Mouse (Mus musculus): Measurements from ENCODE around the gene Irgm2. TPM values are rescaled to one million over a fixed set of nuclear protein-coding genes. Genes with fewer than 3 reads are reported as not detected.
"Not testable (repeated sequence)": the region's sequence is repeated elsewhere in the genome, so short reads cannot be mapped to it uniquely, and the experiment has no call there.

The Irgm2 gene
- polyA plus RNA-seq (2015; fragmentation: Nextera tagmentation; extraction: Ambion mirVana), result 2.6 and 6.1 TPM in 2 replicates

- Histone ChIP-seq H3K9ac (peak within 1 kb of the TSS; percentile 55), H3K4me3 (peak within 1 kb of the TSS; percentile 60), H3K4me2 (peak within 1 kb of the TSS; percentile 65)
- not testable (repeated sequence) for H3K27me3 ChIP-seq, H3K36me3 ChIP-seq, H3K9me3 ChIP-seq, H3K27ac ChIP-seq, H3K4me1 ChIP-seq
- ATAC-seq (ENCODE audit: insufficient number of reproducible peaks, low FRiP score, low TSS enrichment, low read depth), result peak; percentile 55
- WGBS, result 5% methylated on average over 14 of the region's 15 CpGs
These were observed at the start of gene Irgm2, which contains the start of gene Igtp for GRCm38 (mm10) chr11:58199229-58200037. TSS of gene Irgm2 (plus strand) at chr11:58199618. TSS of gene Igtp (plus strand) at chr11:58199556.

- no peaks in the 10 kb centered on the region for H3K4me1 ChIP-seq
- peaks cover 83% of the 10 kb centered on the region for H3K36me3 ChIP-seq
- no peaks in the 10 kb centered on the region for H3K27me3 ChIP-seq
- 92% methylated on average over 9 of the region's 9 CpGs for WGBS
- no peak overlapping the region for H3K4me3 ChIP-seq
- H3K27ac ChIP-seq, result no peak overlapping the region
- H3K9me3 ChIP-seq, result no peaks in the 10 kb centered on the region
- no peak overlapping the region for H3K4me2 ChIP-seq
- ATAC-seq (ENCODE audit: insufficient number of reproducible peaks, low FRiP score, low TSS enrichment, low read depth), result no peak
- no peak overlapping the region for H3K9ac ChIP-seq
These were observed 44.0 kb upstream of the Irgm2 start for GRCm38 (mm10) chr11:58155458-58155857.

DNA sequence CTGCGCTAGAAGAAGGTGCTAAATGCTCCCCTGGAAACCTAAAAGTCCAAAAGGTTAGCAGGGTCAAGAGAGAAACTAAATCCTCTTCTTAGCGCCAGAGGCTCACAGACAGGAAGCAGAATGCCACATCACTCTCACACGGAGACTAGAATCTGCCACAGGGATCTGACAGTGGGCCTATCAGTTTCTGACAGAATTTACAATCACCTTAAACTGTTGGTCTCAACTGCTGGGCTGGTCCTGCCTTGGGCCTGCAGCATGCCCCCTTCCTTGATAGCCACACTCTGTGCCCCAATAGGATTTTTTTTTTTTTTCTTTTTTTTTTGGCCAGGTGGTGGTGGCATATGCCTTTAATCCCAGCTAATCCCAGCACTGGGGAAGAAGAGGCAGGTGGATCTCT lies 42.5 kb upstream of the Irgm2 start:
- ATAC-seq (ENCODE audit: insufficient number of reproducible peaks, low FRiP score, low TSS enrichment, low read depth), result no peak

GRCm38 (mm10) chr11:58165072-58165471 lies 34.3 kb upstream of the Irgm2 start:
- H3K36me3 ChIP-seq, result peaks cover 59% of the 10 kb centered on the region
- H3K4me2 ChIP-seq, result no peak overlapping the region
- H3K4me1 ChIP-seq, result peaks cover 8% of the 10 kb centered on the region; the same call in 1 of the 2 replicates
- 95% methylated on average over 2 of the region's 2 CpGs for WGBS
- H3K4me3 ChIP-seq, result no peak overlapping the region
- ATAC-seq (ENCODE audit: insufficient number of reproducible peaks, low FRiP score, low TSS enrichment, low read depth), result no peak
- H3K9me3 ChIP-seq, result no peaks in the 10 kb centered on the region
- no peak overlapping the region for H3K9ac ChIP-seq
- no peaks in the 10 kb centered on the region for H3K27me3 ChIP-seq
- H3K27ac ChIP-seq, result no peak overlapping the region

More for the DNA sequence above, 42.5 kb upstream of the Irgm2 start:
- Histone ChIP-seq H3K4me1 (no peaks in the 10 kb centered on the region), H3K27me3 (no peaks in the 10 kb centered on the region), H3K27ac (no peak overlapping the region), H3K9me3 (no peaks in the 10 kb centered on the region), H3K4me2 (no peak overlapping the region), H3K36me3 (peaks cover 86% of the 10 kb centered on the region), H3K9ac (no peak overlapping the region), H3K4me3 (no peak overlapping the region)
- WGBS, result 82% methylated on average over 3 of the region's 3 CpGs

DNA sequence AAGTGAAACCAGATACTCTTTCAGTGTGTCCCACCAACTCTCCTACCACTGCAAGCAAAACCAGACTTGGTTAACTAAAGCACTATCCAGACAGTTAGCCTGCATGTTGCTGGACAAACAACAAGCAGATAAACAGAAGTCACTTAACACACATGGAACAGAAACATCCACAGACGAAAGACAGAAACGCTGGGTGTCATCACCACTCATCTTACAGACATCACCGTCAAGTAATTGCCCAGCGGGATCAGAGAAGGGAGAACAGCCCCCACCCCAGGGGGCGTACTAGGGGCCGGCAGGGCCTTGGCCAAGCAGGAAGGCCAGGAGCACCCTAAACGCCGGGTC lies 31.6 kb upstream of the Irgm2 start:
- peak overlapping the region; percentile 97 for H3K4me3 ChIP-seq
- 0 out of 2 replicates have a peak, but pooled peaks have one; percentile 6 for ATAC-seq (ENCODE audit: insufficient number of reproducible peaks, low FRiP score, low TSS enrichment, low read depth)
- no peaks in the 10 kb centered on the region for H3K27me3 ChIP-seq
- H3K27ac ChIP-seq, result peak overlapping the region; percentile 72; the same call in 1 of the 2 replicates
- under 1% methylated on average over 8 of the region's 8 CpGs for WGBS
- H3K9ac ChIP-seq, result peak overlapping the region; percentile 82
- H3K9me3 ChIP-seq, result no peaks in the 10 kb centered on the region
- peaks cover 21% of the 10 kb centered on the region for H3K4me1 ChIP-seq
- peak overlapping the region; percentile 76 for H3K4me2 ChIP-seq
- peaks cover 36% of the 10 kb centered on the region for H3K36me3 ChIP-seq

- Histone ChIP-seq H3K9ac (peak within 1 kb of the TSS; percentile 82), H3K4me3 (peak within 1 kb of the TSS; percentile 97), H3K27me3 (no peaks in the 10 kb centered on the region), H3K9me3 (no peaks in the 10 kb centered on the region), H3K4me2 (peak within 1 kb of the TSS; percentile 76), H3K27ac (peak within 1 kb of the TSS; percentile 72), H3K4me1 (peaks cover 21% of the 10 kb centered on the region), H3K36me3 (peaks cover 35% of the 10 kb centered on the region)
- peak; percentile 76 for ATAC-seq (ENCODE audit: insufficient number of reproducible peaks, low FRiP score, low TSS enrichment, low read depth)
- 1% methylated on average over 62 of the region's 71 CpGs for WGBS
These were observed 31.1 kb upstream of the Irgm2 start, which contains the start of gene Gemin5 for GRCm38 (mm10) chr11:58168167-58168915. TSS of gene Gemin5 (minus strand) at chr11:58168539.

DNA sequence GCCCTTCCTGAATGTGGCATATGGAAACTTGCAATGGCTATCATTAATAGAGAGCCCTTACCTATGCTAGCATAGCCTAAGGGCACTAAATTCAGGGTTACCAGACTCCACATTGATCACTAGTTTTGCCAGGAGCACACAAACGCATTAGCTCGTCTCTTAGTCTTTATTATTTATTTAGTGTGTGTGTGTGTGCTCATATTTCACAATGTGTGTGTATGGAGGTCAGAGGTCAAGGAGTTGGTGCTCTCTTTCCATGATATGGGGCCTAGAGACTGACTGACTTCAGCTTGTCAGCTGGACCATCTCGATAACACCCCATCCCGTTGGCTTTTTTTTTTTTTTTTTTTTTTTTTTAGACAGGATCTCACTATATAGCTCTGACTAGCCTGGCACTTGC lies 29.8 kb upstream of the Irgm2 start:
- H3K4me1 ChIP-seq, result peaks cover 21% of the 10 kb centered on the region
- no peak overlapping the region for H3K4me2 ChIP-seq
- no peak overlapping the region for H3K9ac ChIP-seq
- no peak for ATAC-seq (ENCODE audit: insufficient number of reproducible peaks, low FRiP score, low TSS enrichment, low read depth)
- no peaks in the 10 kb centered on the region for H3K9me3 ChIP-seq
- H3K4me3 ChIP-seq, result no peak overlapping the region
- H3K27ac ChIP-seq, result no peak overlapping the region
- WGBS, result 89% methylated on average over 4 of the region's 4 CpGs
- no peaks in the 10 kb centered on the region for H3K27me3 ChIP-seq
- peaks cover 34% of the 10 kb centered on the region for H3K36me3 ChIP-seq

GRCm38 (mm10) chr11:58171459-58172091 lies 27.8 kb upstream of the Irgm2 start, which contains the start of gene Mrpl22:
TSS of gene Mrpl22 (plus strand) at chr11:58171661.
- H3K27ac ChIP-seq, result peak within 1 kb of the TSS; percentile 75
- no peaks in the 10 kb centered on the region for H3K9me3 ChIP-seq
- H3K4me1 ChIP-seq, result peaks cover 21% of the 10 kb centered on the region
- H3K36me3 ChIP-seq, result peaks cover 29% of the 10 kb centered on the region
- H3K9ac ChIP-seq, result peak within 1 kb of the TSS; percentile 68
- H3K4me2 ChIP-seq, result peak within 1 kb of the TSS; percentile 69
- peak within 1 kb of the TSS; percentile 68 for H3K4me3 ChIP-seq
- H3K27me3 ChIP-seq, result no peaks in the 10 kb centered on the region
- under 1% methylated on average over 34 of the region's 34 CpGs for WGBS
- peak; percentile 81 for ATAC-seq (ENCODE audit: insufficient number of reproducible peaks, low FRiP score, low TSS enrichment, low read depth)

- H3K27me3 ChIP-seq, result no peaks in the 10 kb centered on the region
- no peaks in the 10 kb centered on the region for H3K4me1 ChIP-seq
- 19% methylated on average over 3 of the region's 3 CpGs for WGBS
- no peak overlapping the region for H3K9ac ChIP-seq
- no peak overlapping the region for H3K4me3 ChIP-seq
- no peak overlapping the region for H3K4me2 ChIP-seq
- ATAC-seq (ENCODE audit: insufficient number of reproducible peaks, low FRiP score, low TSS enrichment, low read depth), result no peak
- peaks cover 38% of the 10 kb centered on the region for H3K36me3 ChIP-seq
- no peaks in the 10 kb centered on the region for H3K9me3 ChIP-seq
- H3K27ac ChIP-seq, result no peak overlapping the region
These were observed 19.9 kb upstream of the Irgm2 start for GRCm38 (mm10) chr11:58179563-58179962.

GRCm38 (mm10) chr11:58179986-58180385 lies 19.4 kb upstream of the Irgm2 start:
- H3K4me2 ChIP-seq; ATAC-seq (ENCODE audit: insufficient number of reproducible peaks, low FRiP score, low TSS enrichment, low read depth); H3K27ac ChIP-seq; H3K4me3 ChIP-seq; H3K4me1 ChIP-seq; H3K27me3 ChIP-seq; H3K9ac ChIP-seq; H3K9me3 ChIP-seq: not testable (repeated sequence)
- peaks cover 37% of the 10 kb centered on the region for H3K36me3 ChIP-seq
- 93% methylated on average over 6 of the region's 6 CpGs for WGBS

- no peak overlapping the region for H3K27ac ChIP-seq
- H3K4me2 ChIP-seq, result no peak overlapping the region
- no peaks in the 10 kb centered on the region for H3K9me3 ChIP-seq
- ATAC-seq (ENCODE audit: insufficient number of reproducible peaks, low FRiP score, low TSS enrichment, low read depth), result no peak
- no peaks in the 10 kb centered on the region for H3K27me3 ChIP-seq
- no peaks in the 10 kb centered on the region for H3K4me1 ChIP-seq
- no peak overlapping the region for H3K4me3 ChIP-seq
- 90% methylated on average over 7 of the region's 7 CpGs for WGBS
- H3K36me3 ChIP-seq, result peaks cover 30% of the 10 kb centered on the region
- no peak overlapping the region for H3K9ac ChIP-seq
These were observed 18.7 kb upstream of the Irgm2 start for GRCm38 (mm10) chr11:58180756-58181155.
